Mouse (Mus musculus): Measurements from ENCODE around the gene Srprb. TPM values are rescaled to one million over a fixed set of nuclear protein-coding genes. Genes with fewer than 3 reads are reported as not detected.

The Srprb gene
- polyA plus RNA-seq, 1 experiment, result 60.2 TPM

- Histone ChIP-seq H3K36me3 (ENCODE audit: control insufficient read depth, insufficient read depth) (no peaks in the 10 kb centered on the region), H3K27me3 (ENCODE audit: control insufficient read depth, insufficient read depth, insufficient read length) (peaks cover 13% of the 10 kb centered on the region), H3K79me2 (ENCODE audit: control insufficient read depth, insufficient read depth) (no peaks in the 10 kb centered on the region), H3ac (ENCODE audit: control insufficient read depth, insufficient read length) (no peak overlapping the region), H3K4me2 (ENCODE audit: low read depth) (no peak overlapping the region), H3K4me3 (no peak overlapping the region)
- no peak for TF ChIP-seq SRF (IDR thresholded peaks at IDR 0.05; ENCODE audit: control insufficient read depth, insufficient read length, low read depth)
- no peak for TF ChIP-seq MAX (IDR thresholded peaks at IDR 0.05; ENCODE audit: low read depth)
- no peak for TF ChIP-seq POLR2AphosphoS2 (IDR thresholded peaks at IDR 0.05; ENCODE audit: insufficient read length, low read depth)
- TF ChIP-seq E2F4 (IDR thresholded peaks at IDR 0.05; ENCODE audit: insufficient read depth), result no peak
- no peak for TF ChIP-seq REST (IDR thresholded peaks at IDR 0.05; ENCODE audit: insufficient read depth, insufficient read length)
- no peak for TF ChIP-seq TCF12 (IDR thresholded peaks at IDR 0.05; ENCODE audit: insufficient read depth, poor library complexity, severe bottlenecking)
- TF ChIP-seq CEBPB (IDR thresholded peaks at IDR 0.05; ENCODE audit: insufficient read depth, poor library complexity, severe bottlenecking), result no peak
- no peak for TF ChIP-seq MYOD1 (IDR thresholded peaks at IDR 0.05; ENCODE audit: control insufficient read depth in 1 of 3, insufficient read length in 2 of 3, low read depth in 2 of 3)
- no peak for TF ChIP-seq MYOG (IDR thresholded peaks at IDR 0.05; ENCODE audit: control insufficient read depth in 1 of 3, insufficient read depth in 1 of 3, insufficient read length in 2 of 3, low read depth in 2 of 3)
- TF ChIP-seq POLR2A (IDR thresholded peaks at IDR 0.05; ENCODE audit: insufficient read length, low read depth), result no peak
- TF ChIP-seq TCF3 (IDR thresholded peaks at IDR 0.05; ENCODE audit: insufficient read length, low read depth), result no peak
- no peak for TF ChIP-seq USF1 (IDR thresholded peaks at IDR 0.05; ENCODE audit: low read depth)
Measured at GRCm38 (mm10) chr9:103241206-103241605, 39.3 kb upstream of the Srprb start.

DNA sequence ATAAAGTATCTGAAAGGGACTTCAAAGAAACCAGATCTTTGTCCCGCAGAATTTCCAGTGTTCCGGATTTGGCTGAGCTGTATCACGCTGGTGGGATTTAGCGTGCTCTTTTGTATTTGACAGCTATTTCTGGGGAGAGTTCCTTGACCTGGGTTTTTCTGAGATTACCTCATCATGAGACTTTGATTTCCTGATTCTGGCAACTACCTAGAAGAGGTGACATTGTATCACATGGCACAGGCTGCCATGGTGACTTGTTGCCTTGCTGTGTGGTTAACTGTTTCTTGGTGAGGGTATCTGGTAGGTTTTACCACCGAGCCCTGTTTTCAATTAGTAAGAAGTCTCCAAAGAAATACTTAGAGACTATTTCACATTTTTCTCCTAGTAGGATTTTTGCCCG, 37.5 kb upstream of the Srprb start:
- no peaks in the 10 kb centered on the region for H3K36me3 ChIP-seq (ENCODE audit: control insufficient read depth, insufficient read depth)

GRCm38 (mm10) chr9:103234565-103235165, 32.7 kb upstream of the Srprb start:
- peaks cover 11% of the 10 kb centered on the region for H3K27me3 ChIP-seq (ENCODE audit: control insufficient read depth, insufficient read depth, insufficient read length)
- no peak for TF ChIP-seq CEBPB (IDR thresholded peaks at IDR 0.05; ENCODE audit: insufficient read depth, poor library complexity, severe bottlenecking)
- no peak for TF ChIP-seq TCF3 (IDR thresholded peaks at IDR 0.05; ENCODE audit: insufficient read length, low read depth)
- TF ChIP-seq TCF12 (IDR thresholded peaks at IDR 0.05; ENCODE audit: insufficient read depth, poor library complexity, severe bottlenecking), result no peak
- no peak for TF ChIP-seq MAX (IDR thresholded peaks at IDR 0.05; ENCODE audit: low read depth)
- no peak for TF ChIP-seq POLR2A (IDR thresholded peaks at IDR 0.05; ENCODE audit: insufficient read length, low read depth)
- no peak for TF ChIP-seq SRF (IDR thresholded peaks at IDR 0.05; ENCODE audit: control insufficient read depth, insufficient read length, low read depth)
- no peak for TF ChIP-seq REST (IDR thresholded peaks at IDR 0.05; ENCODE audit: insufficient read depth, insufficient read length)
- TF ChIP-seq MYOG (IDR thresholded peaks at IDR 0.05; ENCODE audit: control insufficient read depth in 1 of 3, insufficient read depth in 1 of 3, insufficient read length in 2 of 3, low read depth in 2 of 3), result no peak
- TF ChIP-seq MYOD1 (IDR thresholded peaks at IDR 0.05; ENCODE audit: control insufficient read depth in 1 of 3, insufficient read length in 2 of 3, low read depth in 2 of 3), result no peak

More for the DNA sequence above, 37.5 kb upstream of the Srprb start:
- H3K4me2 ChIP-seq (ENCODE audit: low read depth), result no peak overlapping the region
- peaks cover 13% of the 10 kb centered on the region for H3K27me3 ChIP-seq (ENCODE audit: control insufficient read depth, insufficient read depth, insufficient read length)
- H3K79me2 ChIP-seq (ENCODE audit: control insufficient read depth, insufficient read depth), result no peaks in the 10 kb centered on the region
- no peak overlapping the region for H3ac ChIP-seq (ENCODE audit: control insufficient read depth, insufficient read length)
- no peak overlapping the region for H3K4me3 ChIP-seq
- no peak for TF ChIP-seq E2F4 (IDR thresholded peaks at IDR 0.05; ENCODE audit: insufficient read depth)
- TF ChIP-seq POLR2A (IDR thresholded peaks at IDR 0.05; ENCODE audit: insufficient read length, low read depth), result no peak
- no peak for TF ChIP-seq REST (IDR thresholded peaks at IDR 0.05; ENCODE audit: insufficient read depth, insufficient read length)
- TF ChIP-seq MYOD1 (IDR thresholded peaks at IDR 0.05; ENCODE audit: control insufficient read depth in 1 of 3, insufficient read length in 2 of 3, low read depth in 2 of 3), result no peak
- no peak for TF ChIP-seq MYOG (IDR thresholded peaks at IDR 0.05; ENCODE audit: control insufficient read depth in 1 of 3, insufficient read depth in 1 of 3, insufficient read length in 2 of 3, low read depth in 2 of 3)
- no peak for TF ChIP-seq POLR2AphosphoS2 (IDR thresholded peaks at IDR 0.05; ENCODE audit: insufficient read length, low read depth)

GRCm38 (mm10) chr9:103234059-103234458, 32.1 kb upstream of the Srprb start:
- Histone ChIP-seq H3K4me2 (ENCODE audit: low read depth) (no peak overlapping the region), H3K4me3 (no peak overlapping the region), H3K27me3 (ENCODE audit: control insufficient read depth, insufficient read depth, insufficient read length) (peaks cover 8% of the 10 kb centered on the region), H3ac (ENCODE audit: control insufficient read depth, insufficient read length) (no peak overlapping the region), H3K79me2 (ENCODE audit: control insufficient read depth, insufficient read depth) (no peaks in the 10 kb centered on the region), H3K36me3 (ENCODE audit: control insufficient read depth, insufficient read depth) (no peaks in the 10 kb centered on the region)
- TF ChIP-seq E2F4 (IDR thresholded peaks at IDR 0.05; ENCODE audit: insufficient read depth) (no peak), MAX (IDR thresholded peaks at IDR 0.05; ENCODE audit: low read depth) (no peak), TCF3 (IDR thresholded peaks at IDR 0.05; ENCODE audit: insufficient read length, low read depth) (no peak), POLR2AphosphoS2 (IDR thresholded peaks at IDR 0.05; ENCODE audit: insufficient read length, low read depth) (no peak), MYOD1 (IDR thresholded peaks at IDR 0.05; ENCODE audit: control insufficient read depth in 1 of 3, insufficient read length in 2 of 3, low read depth in 2 of 3) (no peak), CEBPB (IDR thresholded peaks at IDR 0.05; ENCODE audit: insufficient read depth, poor library complexity, severe bottlenecking) (no peak), SRF (IDR thresholded peaks at IDR 0.05; ENCODE audit: control insufficient read depth, insufficient read length, low read depth) (no peak), TCF12 (IDR thresholded peaks at IDR 0.05; ENCODE audit: insufficient read depth, poor library complexity, severe bottlenecking) (no peak), USF1 (IDR thresholded peaks at IDR 0.05; ENCODE audit: low read depth) (no peak), REST (IDR thresholded peaks at IDR 0.05; ENCODE audit: insufficient read depth, insufficient read length) (no peak), POLR2A (IDR thresholded peaks at IDR 0.05; ENCODE audit: insufficient read length, low read depth) (no peak), MYOG (IDR thresholded peaks at IDR 0.05; ENCODE audit: control insufficient read depth in 1 of 3, insufficient read depth in 1 of 3, insufficient read length in 2 of 3, low read depth in 2 of 3) (no peak)

More at GRCm38 (mm10) chr9:103234565-103235165, 32.7 kb upstream of the Srprb start:
- H3ac ChIP-seq (ENCODE audit: control insufficient read depth, insufficient read length), result no peak overlapping the region
- H3K4me3 ChIP-seq, result no peak overlapping the region
- no peaks in the 10 kb centered on the region for H3K36me3 ChIP-seq (ENCODE audit: control insufficient read depth, insufficient read depth)
- H3K79me2 ChIP-seq (ENCODE audit: control insufficient read depth, insufficient read depth), result no peaks in the 10 kb centered on the region
- no peak overlapping the region for H3K4me2 ChIP-seq (ENCODE audit: low read depth)
